Mouse (Mus musculus) E14TG2a.4 (cell line): ENCODE data around the gene Kdm2b.

Source experiments
- CTCF ChIP-seq: conservative IDR thresholded peaks from 2 replicates; pipeline ENCODE4 v1.5.1; 2014; ENCODE audit warnings: low read length
- NANOG ChIP-seq: IDR thresholded peaks from 2 replicates; pipeline ENCODE4 v1.6.1; 2014; ENCODE audit warnings: borderline replicate concordance, low read length, mixed read lengths

DNA sequence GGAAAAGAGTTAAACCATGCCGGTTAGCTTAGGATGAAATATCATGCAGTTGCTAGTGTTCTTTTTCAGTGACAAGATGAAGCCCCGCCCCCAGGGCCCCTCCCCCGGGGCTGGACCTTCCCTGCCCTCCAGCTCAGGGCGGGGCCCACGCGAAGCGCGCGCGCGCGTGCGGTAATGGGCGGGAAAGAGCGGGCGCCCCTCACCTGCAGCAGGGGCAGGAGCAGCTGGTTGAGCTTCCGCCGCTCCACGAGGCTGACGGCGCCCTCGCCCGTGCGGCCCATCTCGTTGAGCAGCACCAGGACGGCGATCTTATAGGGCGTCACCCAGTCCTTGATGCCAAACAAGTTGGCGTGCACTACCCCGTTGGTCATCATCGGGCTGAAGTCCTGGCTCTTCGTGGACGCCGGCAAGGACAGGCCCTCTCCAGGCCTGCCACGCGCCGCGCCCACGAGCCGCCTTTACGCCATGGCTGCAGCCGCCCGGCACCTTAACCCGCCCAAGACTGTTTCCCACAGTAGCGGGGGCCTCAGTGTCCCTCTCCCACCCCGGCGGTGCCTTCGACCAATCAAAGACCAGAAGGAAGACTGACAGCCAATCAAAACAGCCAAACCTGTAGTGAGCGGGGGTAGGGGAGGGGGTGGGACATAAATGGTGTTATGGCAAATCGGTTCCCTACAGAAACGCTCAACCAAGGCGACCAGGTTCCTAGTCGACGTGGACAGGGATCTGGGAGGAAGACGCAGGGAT is 168.7 kb downstream of the Kdm2b start, which contains the start of gene Anapc5:
- TF ChIP-seq CTCF (no peak), NANOG (no peak)
